In genomic region chr6:52230516-52231165, GRCm38 (mm10) we compare ENCODE assay signal across 12 mouse cellular contexts. TPM values are rescaled to one million over a fixed set of nuclear protein-coding genes. Genes with fewer than 3 reads are reported as not detected.
A peak's percentile ranks its signal among the peaks of the same experiment; 100 is the strongest.
DNase-seq lines count a peak whose midpoint lies in the region; ATAC-seq and TF ChIP-seq lines count a peak whose summit lies in the region.
"Had no signal": no experiment of that assay in that cellular context is flagged by ENCODE, and none has a peak within 500 bp of the region (broad histone marks: within the 10 kb centered on the region; RNA-seq: fewer than 3 reads in every experiment).

Gene Hoxa9, minus strand, starts transcription at chr6:52231089.

- H3K4me2 ChIP-seq in heart, embryonic 13.5 days: no peak within 1 kb of the TSS

- 2% methylated on average over 29 of the region's 36 CpGs for WGBS in heart, embryonic 13.5 days

- no peak for ATAC-seq in heart, embryonic 13.5 days (ENCODE audit: extremely low read depth, insufficient number of reproducible peaks, low FRiP score, low TSS enrichment)
- ATAC-seq in activated CD4-positive, CD25-positive, alpha-beta regulatory T cell, adult 4 months: no peak
- no peak for ATAC-seq in erythroblast, adult 5-6 weeks (replicated peaks; ENCODE audit: low FRiP score, poor library complexity, severe bottlenecking)

- H3K36me3 ChIP-seq in heart, embryonic 13.5 days: no peaks in the 10 kb centered on the region
- no peaks in the 10 kb centered on the region for H3K36me3 ChIP-seq in ES-Bruce4 (ENCODE audit: control insufficient read depth, insufficient read depth, low read length, poor library complexity, severe bottlenecking)

- no peak within 1 kb of the TSS for H3K9ac ChIP-seq in heart, embryonic 13.5 days
- H3K9ac ChIP-seq in ES-Bruce4 (ENCODE audit: low read depth, poor library complexity, severe bottlenecking): no peak within 1 kb of the TSS

- H3K4me1 ChIP-seq in heart, embryonic 13.5 days: peaks cover 11% of the 10 kb centered on the region; the same call in 1 of the 2 replicates
- no peaks in the 10 kb centered on the region for H3K4me1 ChIP-seq in ES-Bruce4 (ENCODE audit: control insufficient read depth, insufficient read depth, low read length)

- peak within 1 kb of the TSS; percentile 13; the same call in 1 of the 2 replicates for H3K4me3 ChIP-seq in heart, embryonic 13.5 days
- H3K4me3 ChIP-seq in ES-Bruce4 (ENCODE audit: low read depth, low read length): peak within 1 kb of the TSS; percentile 25

- no peak for TF ChIP-seq EP300 in ES-Bruce4 (IDR thresholded peaks at IDR 0.05; ENCODE audit: insufficient read depth, low read depth, low read length)

- no peak for TF ChIP-seq POLR2A in ES-Bruce4 (IDR thresholded peaks at IDR 0.05; ENCODE audit: insufficient read depth, low read length)

- H3K27me3 ChIP-seq in heart, embryonic 13.5 days (replicated peaks): peaks cover 98% of the 10 kb centered on the region
- peaks cover 72% of the 10 kb centered on the region for H3K27me3 ChIP-seq in ES-Bruce4 (ENCODE audit: control insufficient read depth, insufficient read depth, low read length, poor library complexity, severe bottlenecking)
- H3K27me3 ChIP-seq: CH12.LX had no signal

- TF ChIP-seq CTCF in ES-Bruce4 (IDR thresholded peaks at IDR 0.05; ENCODE audit: low read depth, low read length): no peak

- H3K27ac ChIP-seq in heart, embryonic 13.5 days (replicated peaks): no peak within 1 kb of the TSS
- no peak within 1 kb of the TSS for H3K27ac ChIP-seq in ES-Bruce4 (ENCODE audit: insufficient read depth, low read length)

- DNase-seq in heart, postnatal 4 days: no peak
- DNase-seq in gastrocnemius, postnatal 4 days (ENCODE audit: low spot score in 2 of 2): peak in 1 of 2 experiments; percentile 62
- peak; percentile 80 to 89 for DNase-seq in kidney, postnatal 4 days
- DNase-seq in cerebellum, postnatal 25 days: no peak
- DNase-seq: adrenal gland, postnatal 10 days; embryo, embryonic 11 days; thymus, adult 18-20 months had no signal

- H3K9me3 ChIP-seq in heart, embryonic 13.5 days: no peaks in the 10 kb centered on the region
- H3K9me3 ChIP-seq in ES-Bruce4 (replicated peaks; ENCODE audit: control insufficient read depth, insufficient read depth, low read length, poor library complexity, severe bottlenecking): no peaks in the 10 kb centered on the region

RNA-seq across cellular contexts. Expression of gene Hoxa9, which starts in this region (rescaled TPM):
- 0.10 and 0.17 TPM in 2 replicates for polyA plus RNA-seq in heart, embryonic 13.5 days (2015; fragmentation: Nextera tagmentation; extraction: Ambion mirVana)
- not detected for total RNA-seq in heart, postnatal 4 days (2021)
- polyA plus RNA-seq in ES-Bruce4 (2011; ENCODE audit: insufficient read depth, insufficient read length, low read depth, missing spikeins): not detected in 2 replicates
- total RNA-seq in gastrocnemius, postnatal 4 days (2021): 10 to 100 TPM; 16.5 to 17.7 TPM
- under 1 TPM in 1 of 2 experiments, not detected in 1; 0.11 TPM for polyA plus RNA-seq in activated CD4-positive, CD25-positive, alpha-beta regulatory T cell, adult 4 months (2017; shearing (Covaris generic))
- total RNA-seq in erythroblast, adult 5-6 weeks (2015; ENCODE audit: low replicate concordance): 3.3 TPM in 1 of 2 replicates, not detected in the other
- 2.5 and 4.0 TPM in 2 replicates for total RNA-seq in erythroblast, adult 5-6 weeks (2017; ENCODE audit: low replicate concordance)

Comparison
In these comparisons a context has a peak if more than half of its experiments do, and no peak if none do; other contexts are left out.
1. DNase-seq: peak in kidney, postnatal 4 days (2 of 2); none in heart, postnatal 4 days (single experiment) and cerebellum, postnatal 25 days (0 of 2).